Mouse (Mus musculus) E14TG2a.4 (cell line): Measurements from ENCODE around the gene Pitpnb.

Experiments used
- CTCF ChIP-seq: conservative IDR thresholded peaks from 2 replicates; pipeline ENCODE4 v1.5.1; 2014; ENCODE audit warnings: low read length
- NANOG ChIP-seq: IDR thresholded peaks from 2 replicates; pipeline ENCODE4 v1.6.1; 2014; ENCODE audit warnings: borderline replicate concordance, low read length, mixed read lengths

DNA sequence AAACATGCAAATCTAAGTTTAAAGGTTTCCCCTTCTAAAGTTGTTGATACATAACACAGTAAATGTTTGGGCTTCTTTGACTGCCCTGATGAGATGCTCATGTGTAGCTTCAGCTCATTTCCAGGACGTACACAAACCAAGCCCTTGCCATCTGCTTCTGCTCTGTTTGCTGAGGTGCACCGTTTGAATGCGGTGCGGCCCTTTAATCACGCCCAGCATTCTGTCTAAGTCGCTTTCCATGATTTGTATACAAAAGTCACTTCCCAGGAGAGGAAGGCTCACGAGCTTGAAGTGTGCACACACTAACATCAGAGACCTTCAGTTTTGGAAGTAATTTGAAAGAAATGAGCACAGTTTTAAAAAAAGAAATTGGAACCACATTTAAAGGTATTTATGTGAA, 31.3 kb downstream of the Pitpnb start:
- no peak for TF ChIP-seq CTCF
- TF ChIP-seq NANOG = no peak
